14 mouse cellular contexts compared by ENCODE assay signal in the genomic region with DNA sequence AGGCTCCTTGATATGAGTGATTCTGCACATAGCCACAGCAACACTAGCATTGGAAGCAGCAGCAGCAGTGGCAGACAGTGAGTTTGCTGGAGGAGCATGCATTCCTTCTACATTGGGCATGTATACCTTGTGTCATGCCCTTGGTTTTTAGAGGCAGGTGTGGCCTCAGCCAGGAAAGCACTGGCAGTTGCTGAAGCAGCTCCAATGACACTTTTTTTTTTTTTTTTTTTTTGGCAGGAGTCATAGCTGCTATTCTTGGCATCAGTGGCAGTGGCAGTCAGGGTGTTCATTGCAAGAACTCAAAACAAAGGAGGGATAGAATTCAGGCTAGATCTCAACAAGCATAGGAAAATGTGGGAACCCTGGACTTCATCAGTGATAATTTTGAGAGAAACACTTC.
DNase-seq lines count a peak whose midpoint lies in the region; ATAC-seq and TF ChIP-seq lines count a peak whose summit lies in the region.
"Had no signal": no experiment of that assay in that cellular context is flagged by ENCODE, and none has a peak within 500 bp of the region (broad histone marks: within the 10 kb centered on the region; RNA-seq: fewer than 3 reads in every experiment).

No protein-coding gene starts in this region.

- no peaks in the 10 kb centered on the region for H3K9me3 ChIP-seq in forebrain, embryonic 14.5 days (replicated peaks; ENCODE audit: control insufficient read depth, low read length)
- no peaks in the 10 kb centered on the region for H3K9me3 ChIP-seq in forebrain, embryonic 12.5 days
- H3K9me3 ChIP-seq in heart, embryonic 16.5 days (replicated peaks; ENCODE audit: control insufficient read depth, low read length), result no peaks in the 10 kb centered on the region
- H3K9me3 ChIP-seq: lung, embryonic 15.5 days had no signal

- no peak for TF ChIP-seq CTCF in left cerebral cortex, adult 2 months (IDR thresholded peaks at IDR 0.05)
- TF ChIP-seq CTCF in brain, embryonic 14.5 days (IDR thresholded peaks at IDR 0.05; ENCODE audit: borderline replicate concordance, extremely low read depth, insufficient read depth, insufficient read length), result no peak

- H3K4me1 ChIP-seq in forebrain, embryonic 14.5 days (ENCODE audit: control insufficient read depth, insufficient read depth, low read length), result peaks cover 6% of the 10 kb centered on the region
- peaks cover 8% of the 10 kb centered on the region for H3K4me1 ChIP-seq in forebrain, embryonic 12.5 days
- peaks cover 9% of the 10 kb centered on the region for H3K4me1 ChIP-seq in heart, embryonic 16.5 days (ENCODE audit: control insufficient read depth, insufficient read depth, low read length)
- H3K4me1 ChIP-seq: lung, embryonic 15.5 days had no signal

- H3K4me2 ChIP-seq in forebrain, embryonic 14.5 days (ENCODE audit: low read length), result no peak overlapping the region
- H3K4me2 ChIP-seq in forebrain, embryonic 12.5 days, result no peak overlapping the region
- no peak overlapping the region for H3K4me2 ChIP-seq in heart, embryonic 16.5 days (ENCODE audit: low read depth, low read length)
- H3K4me2 ChIP-seq: lung, embryonic 15.5 days; midbrain, embryonic 11.5 days had no signal

- no peak overlapping the region for H3K4me3 ChIP-seq in forebrain, embryonic 14.5 days (ENCODE audit: low read depth, low read length)
- no peak overlapping the region for H3K4me3 ChIP-seq in forebrain, embryonic 12.5 days (replicated peaks)
- no peak overlapping the region for H3K4me3 ChIP-seq in left cerebral cortex, adult 2 months
- H3K4me3 ChIP-seq in heart, embryonic 16.5 days (ENCODE audit: low read length), result no peak overlapping the region
- H3K4me3 ChIP-seq: lung, embryonic 15.5 days had no signal

- peak; percentile 79; the same call in 1 of the 2 replicates for ATAC-seq in forebrain, embryonic 14.5 days
- ATAC-seq in forebrain, embryonic 12.5 days (ENCODE audit: low FRiP score), result no peak
- ATAC-seq in heart, embryonic 16.5 days (replicated peaks; ENCODE audit: extremely low read depth, insufficient read depth, low FRiP score), result peak; percentile 80
- ATAC-seq: inflammation-experienced regulatory T-cells, adult 6 months had no signal

- intact Hi-C loops in left cerebral cortex, postnatal 14 days (cut with DNase I), result no loop called here
- intact Hi-C loops in left cerebral cortex, adult 2 months (cut with DNase I), result no loop called here

- no peak for TF ChIP-seq POLR2A in brain, embryonic 14.5 days (IDR thresholded peaks at IDR 0.05; ENCODE audit: borderline replicate concordance, extremely low read depth, insufficient read depth, insufficient read length, poor library complexity, severe bottlenecking)

- peak overlapping the region; percentile 55; the same call in 1 of the 2 replicates for H3K27ac ChIP-seq in forebrain, embryonic 14.5 days (ENCODE audit: low read depth, low read length)
- no peak overlapping the region for H3K27ac ChIP-seq in forebrain, embryonic 12.5 days
- no peak overlapping the region for H3K27ac ChIP-seq in left cerebral cortex, adult 2 months
- H3K27ac ChIP-seq in heart, embryonic 16.5 days (ENCODE audit: low read length), result peak overlapping the region; percentile 75
- H3K27ac ChIP-seq: lung, embryonic 15.5 days had no signal

- H3K27me3 ChIP-seq in forebrain, embryonic 14.5 days (replicated peaks; ENCODE audit: control insufficient read depth, insufficient read depth, low read length), result no peaks in the 10 kb centered on the region
- no peaks in the 10 kb centered on the region for H3K27me3 ChIP-seq in forebrain, embryonic 12.5 days
- no peaks in the 10 kb centered on the region for H3K27me3 ChIP-seq in heart, embryonic 16.5 days (ENCODE audit: control insufficient read depth, insufficient read depth, low read length)
- H3K27me3 ChIP-seq: lung, embryonic 15.5 days had no signal

- no peaks in the 10 kb centered on the region for H3K36me3 ChIP-seq in forebrain, embryonic 14.5 days (ENCODE audit: control insufficient read depth, insufficient read depth, low read length)
- no peaks in the 10 kb centered on the region for H3K36me3 ChIP-seq in forebrain, embryonic 12.5 days (replicated peaks)
- no peaks in the 10 kb centered on the region for H3K36me3 ChIP-seq in heart, embryonic 16.5 days (ENCODE audit: control insufficient read depth, insufficient read depth)
- H3K36me3 ChIP-seq: lung, embryonic 15.5 days had no signal

- DNase-seq in forebrain, embryonic 14.5 days (ENCODE audit: low spot score), result peak; percentile 53
- DNase-seq in left cerebral cortex, postnatal 14 days (ENCODE audit: low spot score in 2 of 2), result peak; percentile 4
- DNase-seq in left cerebral cortex, adult 2 months (ENCODE audit: extremely low spot score in 1 of 2, low spot score in 2 of 2), result no peak
- DNase-seq in brain, embryonic 14.5 days (ENCODE audit: low read depth), result peak; percentile 68
- no peak for DNase-seq in spleen, postnatal 4 days (ENCODE audit: low spot score in 2 of 2)
- no peak for DNase-seq in gastrocnemius, postnatal 25 days
- DNase-seq: embryo, embryonic 11 days; kidney, postnatal 25 days; thymus, postnatal 25 days had no signal

- H3K9ac ChIP-seq in forebrain, embryonic 14.5 days (ENCODE audit: low read length), result no peak overlapping the region
- no peak overlapping the region for H3K9ac ChIP-seq in forebrain, embryonic 12.5 days
- no peak overlapping the region for H3K9ac ChIP-seq in heart, embryonic 16.5 days (ENCODE audit: low read length)
- H3K9ac ChIP-seq: lung, embryonic 15.5 days had no signal

Comparison
In these comparisons a context has a peak if more than half of its experiments do, and no peak if none do; other contexts are left out.
1. DNase-seq: peak in forebrain, embryonic 14.5 days (single experiment), left cerebral cortex, postnatal 14 days (2 of 2) and brain, embryonic 14.5 days (single experiment); none in left cerebral cortex, adult 2 months (0 of 2), spleen, postnatal 4 days (0 of 2) and gastrocnemius, postnatal 25 days (single experiment).
2. H3K27ac ChIP-seq: peak in forebrain, embryonic 14.5 days (single experiment) and heart, embryonic 16.5 days (single experiment); none in forebrain, embryonic 12.5 days (single experiment) and left cerebral cortex, adult 2 months (single experiment).